Mouse (Mus musculus) lung, postnatal 0 days (tissue): ENCODE measurements around the gene Krt86.

Source experiments
- CTCF ChIP-seq: IDR thresholded peaks from 2 replicates; pipeline ENCODE4 v1.5.1; 2016; ENCODE audit warnings: antibody characterized with exemption, mild to moderate bottlenecking
- EP300 ChIP-seq: IDR thresholded peaks from 2 replicates; pipeline ENCODE4 v1.6.1; 2016; ENCODE audit warnings: antibody characterized with exemption, mild to moderate bottlenecking, control low read depth

GRCm38 (mm10) chr15:101495266-101495665 is 22.0 kb downstream of the Krt86 start:
- TF ChIP-seq CTCF (no peak), EP300 (no peak)
